Comparison of ENCODE assay signal across 24 mouse cellular contexts in genomic region chr5:36505235-36505634, GRCm38 (mm10).
"Had no signal": no experiment of that assay in that cellular context is flagged by ENCODE, and none has a peak within 500 bp of the region (broad histone marks: within the 10 kb centered on the region; RNA-seq: fewer than 3 reads in every experiment).

No protein-coding gene starts in this region.

- DNase-seq: gastrocnemius, postnatal 14 days; gastrocnemius, postnatal 36 days; heart, adult 11 months; heart, adult 2 months; heart, postnatal 14 days; heart, postnatal 36 days; kidney, adult 18-20 months; kidney, adult 8-10 months; kidney, postnatal 10 days; kidney, postnatal 25 days; kidney, postnatal 4 days; liver; liver, embryonic 13.5 days had no signal

- ATAC-seq: hindbrain, postnatal 0 days had no signal

- H3K27me3 ChIP-seq: heart, embryonic 13.5 days; heart, embryonic 15.5 days; hindbrain, embryonic 13.5 days; hindbrain, embryonic 15.5 days; limb, embryonic 12.5 days; liver, embryonic 13.5 days had no signal

- H3K4me1 ChIP-seq: heart, embryonic 13.5 days; heart, embryonic 15.5 days; hindbrain, embryonic 13.5 days; hindbrain, embryonic 15.5 days; limb, embryonic 10.5 days; limb, embryonic 12.5 days; liver, embryonic 13.5 days had no signal

- H3K4me3 ChIP-seq: heart, adult 2 months; heart, embryonic 13.5 days; heart, embryonic 15.5 days; hindbrain, embryonic 13.5 days; hindbrain, embryonic 15.5 days; layer of hippocampus, adult 2 months; left cerebral cortex, adult 2 months; limb, embryonic 10.5 days; limb, embryonic 12.5 days; liver, embryonic 13.5 days had no signal

- H3K9ac ChIP-seq: heart, embryonic 13.5 days; heart, embryonic 15.5 days; hindbrain, embryonic 13.5 days; hindbrain, embryonic 15.5 days; limb, embryonic 12.5 days; liver, embryonic 13.5 days had no signal

- H3K9me3 ChIP-seq: heart, embryonic 13.5 days; heart, embryonic 15.5 days; hindbrain, embryonic 13.5 days; hindbrain, embryonic 15.5 days; limb, embryonic 10.5 days; limb, embryonic 12.5 days; liver, embryonic 13.5 days had no signal

- H3K4me2 ChIP-seq: heart, embryonic 11.5 days; heart, embryonic 13.5 days; heart, embryonic 15.5 days; hindbrain, embryonic 13.5 days; hindbrain, embryonic 15.5 days; limb, embryonic 12.5 days; liver, embryonic 11.5 days; liver, embryonic 13.5 days had no signal

- H3K27ac ChIP-seq: heart, adult 2 months; heart, embryonic 13.5 days; heart, embryonic 15.5 days; hindbrain, embryonic 13.5 days; hindbrain, embryonic 15.5 days; hindbrain, postnatal 0 days; layer of hippocampus, adult 2 months; left cerebral cortex, adult 2 months; limb, embryonic 10.5 days; limb, embryonic 12.5 days; liver, embryonic 13.5 days had no signal
